Mouse (Mus musculus) lung, embryonic 16.5 days (tissue): Measurements from ENCODE around the gene Smyd1. TPM values are rescaled to one million over a fixed set of nuclear protein-coding genes. Genes with fewer than 3 reads are reported as not detected.

ENCODE experiments used
- ATAC-seq: fragments of 200-750 bp; cut with Nextera tagmentation; 2 replicates; pipeline ENCODE4 v1.8.0; 2017; ENCODE audit warnings: low read depth, mild to moderate bottlenecking, moderate library complexity
- H3K27ac ChIP-seq: fragments of 300-500 bp; sonication (generic); 2 replicates; pipeline ENCODE4 v1.5.1; 2014; ENCODE audit warnings: mild to moderate bottlenecking, control low read depth, low read length
- H3K27me3 ChIP-seq: fragments of 300-500 bp; sonication (generic); 2 replicates; pipeline ENCODE4 v1.6.1; 2014; ENCODE audit warnings: low read depth, low read length, mixed read lengths; ENCODE audit not compliant: control insufficient read depth, insufficient read depth
- H3K36me3 ChIP-seq: fragments of 300-500 bp; sonication (generic); 2 replicates; pipeline ENCODE4 v1.6.1; 2014; ENCODE audit warnings: low read length; ENCODE audit not compliant: control insufficient read depth, insufficient read depth
- H3K4me1 ChIP-seq: fragments of 300-500 bp; sonication (generic); replicated peaks from 2 replicates; pipeline ENCODE4 v1.6.1; 2014; ENCODE audit warnings: low read length, mixed read lengths; ENCODE audit not compliant: control insufficient read depth, insufficient read depth
- H3K4me2 ChIP-seq: fragments of 300-500 bp; sonication (generic); 2 replicates; pipeline ENCODE4 v1.6.1; 2014; ENCODE audit warnings: low read depth, low read length, control low read depth
- H3K4me3 ChIP-seq: fragments of 300-500 bp; sonication (generic); 2 replicates; pipeline ENCODE4 v1.5.1; 2014; ENCODE audit warnings: mild to moderate bottlenecking, low read length, control low read depth
- H3K9ac ChIP-seq: fragments of 300-500 bp; sonication (generic); 2 replicates; pipeline ENCODE4 v1.6.1; 2014; ENCODE audit warnings: low read length, control low read depth
- H3K9me3 ChIP-seq: fragments of 300-500 bp; sonication (generic); 2 replicates; pipeline ENCODE4 v1.6.1; 2016; ENCODE audit warnings: low read length; ENCODE audit not compliant: control insufficient read depth
- WGBS: fragments of 180-500 bp; shearing (Covaris S2); extraction: QIAGEN DNeasy Blood & Tissue Kit; methylation state at CpG from one replicate; pipeline ENCODE4 v1.1.7; 2014; 5-methylcytosine and 5-hydroxymethylcytosine counted together
- polyA plus RNA-seq: library from polyadenylated mRNA; unstranded; fragments of >200 nt; fragmentation: Nextera tagmentation; extraction: Ambion mirVana; gene quantifications from 2 replicates; pipeline ENCODE4 v1.2.1, GENCODE M21; 2015

Smyd1 gene
- polyA plus RNA-seq, 1 experiment from 2014 or later, result 4.2 TPM

- no peaks in the 10 kb centered on the region for H3K27me3 ChIP-seq
- H3K4me3 ChIP-seq, result no peak overlapping the region
- H3K9me3 ChIP-seq, result no peaks in the 10 kb centered on the region
- no peaks in the 10 kb centered on the region for H3K4me1 ChIP-seq
- no peak overlapping the region for H3K9ac ChIP-seq
- H3K27ac ChIP-seq, result no peak overlapping the region
- no peak overlapping the region for H3K4me2 ChIP-seq
- ATAC-seq, result no peak
- 46% methylated on average over 3 of the region's 3 CpGs for whole genome bisulfite sequencing
- H3K36me3 ChIP-seq, result no peaks in the 10 kb centered on the region
Measured at GRCm38 (mm10) chr6:71298751-71299150, 23.3 kb downstream of the Smyd1 start.

DNA sequence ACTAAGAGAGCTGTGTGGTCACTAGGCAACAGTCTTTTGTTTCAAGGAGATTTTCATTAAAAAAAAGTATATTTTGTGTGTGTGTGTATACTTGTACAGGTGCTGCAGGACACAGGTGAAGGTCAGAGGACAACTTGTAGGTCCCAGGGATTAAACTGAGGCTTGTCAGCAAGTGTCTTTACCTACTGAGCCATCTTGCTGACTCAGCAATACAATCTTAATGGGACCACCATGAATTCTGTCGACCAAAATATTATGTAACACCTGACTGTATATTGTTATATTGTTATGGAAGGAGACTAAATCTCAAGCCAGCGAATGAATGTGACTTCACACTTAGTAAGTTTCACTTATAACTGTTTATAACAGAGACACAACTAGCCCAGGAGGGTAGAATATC is 24.0 kb downstream of the Smyd1 start:
- Histone ChIP-seq H3K9me3 (no peaks in the 10 kb centered on the region), H3K4me3 (no peak overlapping the region), H3K4me2 (no peak overlapping the region), H3K27ac (no peak overlapping the region), H3K27me3 (no peaks in the 10 kb centered on the region), H3K9ac (no peak overlapping the region), H3K36me3 (no peaks in the 10 kb centered on the region), H3K4me1 (no peaks in the 10 kb centered on the region)
- no peak for ATAC-seq
- WGBS, result 65% methylated on average over 2 of the region's 2 CpGs

DNA sequence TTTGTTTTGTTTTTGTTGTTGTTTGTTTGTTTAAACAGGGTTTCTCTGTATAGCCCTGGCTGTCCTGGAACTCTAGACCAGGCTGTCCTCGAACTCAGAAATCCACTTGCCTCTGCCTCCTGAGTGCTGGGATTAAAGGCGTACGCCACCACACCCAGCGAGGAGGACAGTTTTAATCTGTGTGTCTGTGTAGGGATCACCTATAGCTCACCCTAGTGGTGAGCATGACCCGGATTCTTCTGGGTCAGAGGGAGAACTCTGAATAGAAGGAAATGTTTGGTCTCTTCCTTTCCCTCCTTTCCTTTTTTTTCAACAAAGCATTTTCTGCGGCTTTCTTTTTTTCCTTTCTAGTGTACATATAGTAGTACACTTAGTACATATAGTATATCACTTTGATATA is 26.7 kb downstream of the Smyd1 start:
- no peaks in the 10 kb centered on the region for H3K4me1 ChIP-seq
- H3K4me2 ChIP-seq, result no peak overlapping the region
- no peaks in the 10 kb centered on the region for H3K27me3 ChIP-seq
- H3K9ac ChIP-seq, result no peak overlapping the region
- no peak for ATAC-seq
- 69% methylated on average over 6 of the region's 6 CpGs for WGBS
- no peaks in the 10 kb centered on the region for H3K9me3 ChIP-seq
- H3K4me3 ChIP-seq, result no peak overlapping the region
- H3K27ac ChIP-seq, result no peak overlapping the region
- H3K36me3 ChIP-seq, result no peaks in the 10 kb centered on the region

- no peak for ATAC-seq
- 87% methylated on average over 14 of the region's 14 CpGs for WGBS
Measured at GRCm38 (mm10) chr6:71293509-71293908, 28.5 kb downstream of the Smyd1 start.

DNA sequence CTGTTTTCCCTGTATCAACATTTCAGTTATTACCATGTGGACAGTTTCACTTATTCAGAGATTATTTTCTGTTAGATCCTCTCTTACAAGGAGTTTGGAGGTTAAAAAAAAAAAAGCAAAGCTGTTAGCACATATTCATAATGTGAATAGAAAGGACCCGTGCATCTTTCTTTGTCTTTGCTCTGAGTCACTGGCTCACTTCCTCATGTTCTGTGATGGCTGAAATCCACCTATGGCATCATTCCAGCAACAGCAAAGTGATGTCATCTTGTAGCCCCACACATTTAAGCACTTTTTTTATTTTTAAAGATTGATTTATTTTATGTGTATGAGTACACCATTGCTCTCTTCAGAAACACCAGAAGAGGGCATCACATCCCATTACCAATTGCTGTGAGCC is 42.6 kb downstream of the Smyd1 start:
- no peak for ATAC-seq
- H3K27ac ChIP-seq, result no peak overlapping the region
- peaks cover 4% of the 10 kb centered on the region for H3K36me3 ChIP-seq
- 43% methylated on average over 1 of the region's 1 CpGs for WGBS
- no peak overlapping the region for H3K4me3 ChIP-seq
- no peaks in the 10 kb centered on the region; the same call in 1 of the 2 replicates for H3K4me1 ChIP-seq
- H3K27me3 ChIP-seq, result no peaks in the 10 kb centered on the region
- no peak overlapping the region for H3K4me2 ChIP-seq
- H3K9ac ChIP-seq, result no peak overlapping the region
- H3K9me3 ChIP-seq, result no peaks in the 10 kb centered on the region

More at GRCm38 (mm10) chr6:71293509-71293908, 28.5 kb downstream of the Smyd1 start:
- H3K9ac ChIP-seq, result no peak overlapping the region
- no peak overlapping the region for H3K4me3 ChIP-seq
- H3K36me3 ChIP-seq, result no peaks in the 10 kb centered on the region
- H3K27me3 ChIP-seq, result no peaks in the 10 kb centered on the region
- no peak overlapping the region for H3K4me2 ChIP-seq
- H3K27ac ChIP-seq, result no peak overlapping the region
- no peaks in the 10 kb centered on the region for H3K4me1 ChIP-seq
- H3K9me3 ChIP-seq, result no peaks in the 10 kb centered on the region

GRCm38 (mm10) chr6:71274621-71275020 is 47.4 kb downstream of the Smyd1 start:
- Histone ChIP-seq H3K36me3 (no peaks in the 10 kb centered on the region), H3K4me3 (no peak overlapping the region), H3K27me3 (no peaks in the 10 kb centered on the region), H3K4me2 (no peak overlapping the region), H3K9me3 (no peaks in the 10 kb centered on the region), H3K9ac (no peak overlapping the region), H3K4me1 (peaks cover 8% of the 10 kb centered on the region), H3K27ac (no peak overlapping the region)
- 74% methylated on average over 1 of the region's 1 CpGs for WGBS
- ATAC-seq, result no peak

GRCm38 (mm10) chr6:71273715-71274114 is 48.3 kb downstream of the Smyd1 start:
- 82% methylated on average over 1 of the region's 1 CpGs for WGBS
- ATAC-seq, result no peak
- Histone ChIP-seq H3K27ac (no peak overlapping the region), H3K27me3 (no peaks in the 10 kb centered on the region), H3K4me2 (no peak overlapping the region), H3K9ac (no peak overlapping the region), H3K9me3 (no peaks in the 10 kb centered on the region), H3K4me3 (no peak overlapping the region), H3K36me3 (no peaks in the 10 kb centered on the region), H3K4me1 (peaks cover 8% of the 10 kb centered on the region)

DNA sequence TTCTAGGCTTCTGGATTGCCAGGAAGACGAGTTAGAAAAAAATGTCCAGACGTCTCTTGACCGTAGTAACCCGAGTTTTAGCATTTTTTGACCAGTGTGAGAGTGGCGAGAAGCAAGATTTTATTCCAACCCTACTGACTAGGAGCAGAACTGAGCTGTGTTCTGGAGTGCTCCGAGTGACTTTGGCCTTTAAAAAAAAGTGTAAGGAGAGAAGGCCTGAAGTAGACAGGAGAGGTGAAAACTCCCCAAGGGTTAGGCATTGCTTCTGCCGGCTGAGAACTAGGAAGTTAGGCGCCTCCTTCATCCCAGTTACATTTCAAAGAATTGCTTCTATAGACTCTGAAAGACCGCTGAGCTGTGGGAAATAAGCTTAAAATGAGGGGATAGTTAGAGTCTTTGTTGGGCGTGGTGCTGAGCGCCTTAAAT is 49.7 kb downstream of the Smyd1 start:
- peak overlapping the region; percentile 98 for H3K4me3 ChIP-seq
- H3K4me1 ChIP-seq, result peaks cover 8% of the 10 kb centered on the region
- no peaks in the 10 kb centered on the region for H3K27me3 ChIP-seq
- no peaks in the 10 kb centered on the region for H3K36me3 ChIP-seq
- WGBS, result 1% methylated on average over 11 of the region's 11 CpGs
- H3K9me3 ChIP-seq, result no peaks in the 10 kb centered on the region
- peak overlapping the region; percentile 100 for H3K9ac ChIP-seq
- ATAC-seq, result 0 out of 2 replicates have a peak, but pooled peaks have one; percentile 1
- peak overlapping the region; percentile 99 for H3K27ac ChIP-seq
- H3K4me2 ChIP-seq, result peak overlapping the region; percentile 80

DNA sequence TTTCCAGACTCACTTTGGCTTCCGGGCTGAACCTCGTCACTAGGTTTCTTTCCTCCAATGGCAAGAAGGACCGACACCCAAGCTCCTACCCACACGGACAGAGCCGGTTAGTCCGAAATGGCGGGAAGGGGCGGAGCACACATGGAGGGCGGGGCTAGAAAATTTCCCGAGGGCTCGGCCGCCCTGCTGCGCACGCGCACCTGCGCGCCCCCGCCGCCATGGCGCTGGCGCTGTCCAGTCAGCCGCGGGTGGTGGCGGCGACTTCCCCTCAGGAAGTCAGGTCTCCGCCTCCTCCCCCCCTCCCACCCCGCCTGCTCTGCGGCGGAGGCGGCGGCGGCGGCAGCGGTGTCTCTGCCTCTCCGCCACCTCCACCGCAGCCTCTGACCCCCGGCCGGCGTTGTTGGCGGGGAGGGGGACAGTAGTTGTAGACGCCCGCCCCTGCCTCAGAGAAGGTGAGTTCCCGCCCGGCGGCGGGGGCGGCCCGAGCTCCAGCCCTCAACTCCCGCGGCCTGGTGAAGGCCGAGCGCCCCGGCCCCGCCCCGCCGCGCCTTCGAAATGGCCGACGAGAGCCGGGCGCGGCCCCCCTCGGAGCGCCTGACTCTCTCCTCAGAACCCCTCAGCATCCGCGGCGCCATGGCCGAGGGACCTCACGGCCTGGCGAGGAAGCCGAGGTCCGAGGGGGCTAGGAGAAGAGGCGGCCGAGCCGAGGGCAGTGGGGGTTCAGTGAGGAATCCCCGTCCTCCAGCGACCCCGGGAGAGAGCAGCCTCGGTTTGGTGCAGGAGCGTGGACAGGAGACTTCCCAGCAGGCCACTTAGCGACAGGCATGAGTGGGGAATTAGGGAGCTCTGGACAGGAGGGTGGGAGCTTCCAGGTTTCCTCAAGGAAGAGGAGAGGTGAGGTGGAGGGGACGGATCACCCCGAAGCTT is 50.4 kb downstream of the Smyd1 start, which contains the start of gene Krcc1:
Gene Krcc1 (plus strand): TSS at position 289 of the 927 bp plus-strand sequence.
- Histone ChIP-seq H3K4me1 (peaks cover 8% of the 10 kb centered on the region), H3K9me3 (no peaks in the 10 kb centered on the region), H3K27me3 (no peaks in the 10 kb centered on the region), H3K4me3 (peak within 1 kb of the TSS; percentile 98), H3K9ac (peak within 1 kb of the TSS; percentile 100), H3K36me3 (no peaks in the 10 kb centered on the region), H3K4me2 (peak within 1 kb of the TSS; percentile 84), H3K27ac (peak within 1 kb of the TSS; percentile 99)
- WGBS, result under 1% methylated on average over 60 of the region's 84 CpGs
- ATAC-seq, result peak; percentile 96
